Mouse (Mus musculus) spleen, adult 2 months (tissue): ENCODE results near the gene Nav2. TPM values are rescaled to one million over a fixed set of nuclear protein-coding genes. Genes with fewer than 3 reads are reported as not detected.
A peak's percentile ranks its signal among the peaks of the same experiment; 100 is the strongest.

Source experiments
- DNase-seq, 2 experiments: peaks; one replicate each; pipeline versions ENCODE4 v3.0.0 to v3.0.0-alpha.2; 2012 to 2021; ENCODE audit warnings: low spot score in 2 of 2, low read depth in 1 of 2
- H3K27ac ChIP-seq: fragments of 200-500 bp; 2 replicates; pipeline ENCODE4 v1.5.1; 2012; ENCODE audit warnings: low read length, inconsistent platforms; ENCODE audit not compliant: insufficient read depth
- H3K27me3 ChIP-seq: fragments of 200-500 bp; 2 replicates; pipeline ENCODE4 v1.6.1; 2012; ENCODE audit warnings: mild to moderate bottlenecking, moderate library complexity, low read length, inconsistent platforms; ENCODE audit not compliant: control insufficient read depth, insufficient read depth
- H3K36me3 ChIP-seq: fragments of 200-500 bp; 2 replicates; pipeline ENCODE4 v1.6.1; 2012; ENCODE audit warnings: mild to moderate bottlenecking, low read length, inconsistent platforms; ENCODE audit not compliant: control insufficient read depth, insufficient read depth
- H3K4me1 ChIP-seq: fragments of 200-500 bp; 2 replicates; pipeline ENCODE4 v1.6.1; 2011; ENCODE audit warnings: inconsistent platforms; ENCODE audit not compliant: control insufficient read depth, insufficient read depth, insufficient read length
- H3K4me3 ChIP-seq: fragments of 200-500 bp; 2 replicates; pipeline ENCODE4 v1.5.1; 2011; ENCODE audit warnings: mild to moderate bottlenecking, inconsistent platforms; ENCODE audit not compliant: insufficient read depth, insufficient read length; ENCODE audit errors: extremely low read depth
- CTCF ChIP-seq: fragments of 200-500 bp; IDR thresholded peaks from 2 replicates; pipeline ENCODE4 v1.5.1; 2011; ENCODE audit warnings: mild to moderate bottlenecking, inconsistent platforms; ENCODE audit not compliant: insufficient read depth, insufficient read length, insufficient replicate concordance; ENCODE audit errors: extremely low read depth
- POLR2A ChIP-seq: fragments of 200-500 bp; IDR thresholded peaks from 2 replicates; pipeline ENCODE4 v1.6.1; 2011; ENCODE audit warnings: low read depth, low read length, inconsistent platforms
- whole genome bisulfite sequencing: fragments of 180-500 bp; shearing (Covaris S2); methylation state at CpG from one replicate; pipeline ENCODE4 v1.1.7; 2018; 5-methylcytosine and 5-hydroxymethylcytosine counted together
- polyA plus RNA-seq: library from polyadenylated mRNA; depleted of rRNA; stranded (reverse); fragments of >200 nt; gene quantifications from 2 replicates; pipeline ENCODE4 v1.2.3, GENCODE M21; 2012

The Nav2 gene
- polyA plus RNA-seq, 1 experiment, result 3.5 TPM

- H3K27ac ChIP-seq, result no peak overlapping the region
- no peak overlapping the region for H3K4me3 ChIP-seq
- H3K36me3 ChIP-seq, result no peaks in the 10 kb centered on the region
- H3K4me1 ChIP-seq, result no peaks in the 10 kb centered on the region
- TF ChIP-seq CTCF, result no peak
- no peak for TF ChIP-seq POLR2A
- 50% methylated on average over 15 of the region's 15 CpGs for WGBS
- no peak for DNase-seq
- no peaks in the 10 kb centered on the region for H3K27me3 ChIP-seq
Measured at GRCm38 (mm10) chr7:49088198-49088912, 179.8 kb downstream of the Nav2 start.

GRCm38 (mm10) chr7:49091371-49091770, 182.9 kb downstream of the Nav2 start:
- 51% methylated on average over 5 of the region's 5 CpGs for WGBS
- Histone ChIP-seq H3K27ac (no peak overlapping the region), H3K27me3 (no peaks in the 10 kb centered on the region), H3K4me3 (no peak overlapping the region), H3K4me1 (no peaks in the 10 kb centered on the region), H3K36me3 (no peaks in the 10 kb centered on the region)
- no peak for DNase-seq
- no peak for TF ChIP-seq POLR2A
- TF ChIP-seq CTCF, result no peak

GRCm38 (mm10) chr7:49091921-49092320, 183.4 kb downstream of the Nav2 start:
- H3K36me3 ChIP-seq, result no peaks in the 10 kb centered on the region
- H3K27ac ChIP-seq, result no peak overlapping the region
- no peak for DNase-seq
- no peaks in the 10 kb centered on the region for H3K4me1 ChIP-seq
- no peaks in the 10 kb centered on the region for H3K27me3 ChIP-seq
- H3K4me3 ChIP-seq, result no peak overlapping the region
- WGBS, result 62% methylated on average over 5 of the region's 5 CpGs
- TF ChIP-seq POLR2A (no peak), CTCF (no peak)

- WGBS, result 46% methylated on average over 6 of the region's 6 CpGs
- TF ChIP-seq POLR2A (no peak), CTCF (no peak)
- Histone ChIP-seq H3K27me3 (no peaks in the 10 kb centered on the region), H3K4me1 (no peaks in the 10 kb centered on the region), H3K27ac (no peak overlapping the region), H3K4me3 (no peak overlapping the region), H3K36me3 (no peaks in the 10 kb centered on the region)
- DNase-seq, result peak in 1 of 2 experiments; percentile 4
Measured at GRCm38 (mm10) chr7:49093596-49093995, 185.1 kb downstream of the Nav2 start.

GRCm38 (mm10) chr7:49094531-49094930, 186.0 kb downstream of the Nav2 start:
- TF ChIP-seq POLR2A (no peak), CTCF (no peak)

GRCm38 (mm10) chr7:49101291-49101690, 192.8 kb downstream of the Nav2 start:
- Histone ChIP-seq H3K4me1 (no peaks in the 10 kb centered on the region), H3K27me3 (no peaks in the 10 kb centered on the region), H3K4me3 (no peak overlapping the region), H3K36me3 (no peaks in the 10 kb centered on the region), H3K27ac (no peak overlapping the region)
- DNase-seq, result no peak
- no peak for TF ChIP-seq CTCF
- TF ChIP-seq POLR2A, result no peak
- WGBS, result 82% methylated on average over 1 of the region's 1 CpGs

More at GRCm38 (mm10) chr7:49094531-49094930, 186.0 kb downstream of the Nav2 start:
- Histone ChIP-seq H3K36me3 (no peaks in the 10 kb centered on the region), H3K4me3 (no peak overlapping the region), H3K4me1 (no peaks in the 10 kb centered on the region), H3K27ac (no peak overlapping the region), H3K27me3 (no peaks in the 10 kb centered on the region)
- WGBS, result 94% methylated on average over 3 of the region's 3 CpGs
- no peak for DNase-seq

- TF ChIP-seq CTCF (no peak), POLR2A (no peak)
- Histone ChIP-seq H3K4me3 (no peak overlapping the region), H3K4me1 (no peaks in the 10 kb centered on the region), H3K27me3 (no peaks in the 10 kb centered on the region), H3K27ac (no peak overlapping the region), H3K36me3 (no peaks in the 10 kb centered on the region)
- DNase-seq, result no peak
- WGBS, result 87% methylated on average over 3 of the region's 3 CpGs
Measured at GRCm38 (mm10) chr7:49102223-49102622, 193.7 kb downstream of the Nav2 start.
